Mouse (Mus musculus) neural tube, embryonic 12.5 days (tissue): ENCODE measurements around the gene Pde9a. TPM values are rescaled to one million over a fixed set of nuclear protein-coding genes. Genes with fewer than 3 reads are reported as not detected.

Experiments used
- ATAC-seq: fragments of 200-750 bp; cut with Nextera tagmentation; 2 replicates; pipeline ENCODE4 v1.8.0; 2017; ENCODE audit warnings: low read depth, mild to moderate bottlenecking, moderate TSS enrichment, moderate library complexity; ENCODE audit not compliant: low FRiP score
- H3K27ac ChIP-seq: fragments of 300-500 bp; sonication (generic); 2 replicates; pipeline ENCODE4 v1.5.1; 2016
- H3K27me3 ChIP-seq: fragments of 300-500 bp; sonication (generic); replicated peaks from 2 replicates; pipeline ENCODE4 v1.6.1; 2016; ENCODE audit warnings: mild to moderate bottlenecking
- H3K36me3 ChIP-seq: fragments of 300-500 bp; sonication (generic); 2 replicates; pipeline ENCODE4 v1.6.1; 2016; ENCODE audit warnings: mild to moderate bottlenecking
- H3K4me1 ChIP-seq: fragments of 300-500 bp; sonication (generic); 2 replicates; pipeline ENCODE4 v1.6.1; 2016
- H3K4me2 ChIP-seq: fragments of 300-500 bp; sonication (generic); replicated peaks from 2 replicates; pipeline ENCODE4 v1.6.1; 2016; ENCODE audit warnings: mild to moderate bottlenecking
- H3K4me3 ChIP-seq: fragments of 300-500 bp; sonication (generic); 2 replicates; pipeline ENCODE4 v1.5.1; 2016
- H3K9ac ChIP-seq: fragments of 300-500 bp; sonication (generic); 2 replicates; pipeline ENCODE4 v1.6.1; 2016; ENCODE audit warnings: mild to moderate bottlenecking
- H3K9me3 ChIP-seq: fragments of 300-500 bp; sonication (generic); 2 replicates; pipeline ENCODE4 v1.6.1; 2016; ENCODE audit warnings: mild to moderate bottlenecking
- WGBS: fragments of 180-500 bp; shearing (Covaris S2); methylation state at CpG from one replicate; pipeline ENCODE4 v1.1.7; 2016; 5-methylcytosine and 5-hydroxymethylcytosine counted together
- polyA plus RNA-seq: library from polyadenylated mRNA; unstranded; fragments of >200 nt; fragmentation: Nextera tagmentation; extraction: Ambion mirVana; gene quantifications from 2 replicates; pipeline ENCODE4 v1.2.1, GENCODE M21; 2016

Gene Pde9a
- polyA plus RNA-seq, 1 experiment from 2014 or later = 42.7 TPM

- 93% methylated on average over 16 of the region's 16 CpGs for WGBS
- Histone ChIP-seq H3K9ac (no peak overlapping the region), H3K27ac (no peak overlapping the region), H3K4me2 (no peak overlapping the region), H3K4me3 (no peak overlapping the region), H3K36me3 (peaks cover 36% of the 10 kb centered on the region), H3K4me1 (peaks cover 17% of the 10 kb centered on the region; the same call in 1 of the 2 replicates), H3K9me3 (no peaks in the 10 kb centered on the region), H3K27me3 (no peaks in the 10 kb centered on the region)
- no peak for ATAC-seq
Measured at GRCm38 (mm10) chr17:31420658-31421057, 34.6 kb downstream of the Pde9a start.

GRCm38 (mm10) chr17:31422381-31422780 is 36.4 kb downstream of the Pde9a start:
- ATAC-seq = no peak
- no peak overlapping the region for H3K4me2 ChIP-seq
- H3K27me3 ChIP-seq = no peaks in the 10 kb centered on the region
- peaks cover 17% of the 10 kb centered on the region; the same call in 1 of the 2 replicates for H3K4me1 ChIP-seq
- WGBS = 97% methylated on average over 1 of the region's 1 CpGs
- no peak overlapping the region for H3K4me3 ChIP-seq
- no peaks in the 10 kb centered on the region for H3K9me3 ChIP-seq
- H3K27ac ChIP-seq = no peak overlapping the region
- H3K9ac ChIP-seq = no peak overlapping the region
- peaks cover 18% of the 10 kb centered on the region for H3K36me3 ChIP-seq

GRCm38 (mm10) chr17:31423020-31423419 is 37.0 kb downstream of the Pde9a start:
- Histone ChIP-seq H3K27me3 (no peaks in the 10 kb centered on the region), H3K36me3 (peaks cover 12% of the 10 kb centered on the region), H3K27ac (no peak overlapping the region), H3K4me3 (no peak overlapping the region), H3K9me3 (no peaks in the 10 kb centered on the region), H3K9ac (no peak overlapping the region), H3K4me1 (peaks cover 17% of the 10 kb centered on the region; the same call in 1 of the 2 replicates), H3K4me2 (no peak overlapping the region)
- WGBS = 25% methylated on average over 2 of the region's 2 CpGs
- no peak for ATAC-seq

- ATAC-seq = no peak
- H3K9me3 ChIP-seq = peaks cover 4% of the 10 kb centered on the region; the same call in 1 of the 2 replicates
- no peaks in the 10 kb centered on the region for H3K27me3 ChIP-seq
- H3K4me2 ChIP-seq = no peak overlapping the region
- H3K9ac ChIP-seq = no peak overlapping the region
- H3K36me3 ChIP-seq = peaks cover 9% of the 10 kb centered on the region
- no peak overlapping the region for H3K4me3 ChIP-seq
- no peak overlapping the region for H3K27ac ChIP-seq
- WGBS = 85% methylated on average over 4 of the region's 4 CpGs
- peaks cover 17% of the 10 kb centered on the region; the same call in 1 of the 2 replicates for H3K4me1 ChIP-seq
Measured at GRCm38 (mm10) chr17:31424358-31424757, 38.3 kb downstream of the Pde9a start.

GRCm38 (mm10) chr17:31424798-31425197 is 38.8 kb downstream of the Pde9a start:
- Histone ChIP-seq H3K27me3 (no peaks in the 10 kb centered on the region), H3K36me3 (peaks cover 12% of the 10 kb centered on the region), H3K4me1 (peaks cover 16% of the 10 kb centered on the region; the same call in 1 of the 2 replicates), H3K27ac (no peak overlapping the region), H3K4me2 (no peak overlapping the region), H3K4me3 (no peak overlapping the region), H3K9me3 (peaks cover 6% of the 10 kb centered on the region; the same call in 1 of the 2 replicates), H3K9ac (no peak overlapping the region)
- no peak for ATAC-seq
- 51% methylated on average over 8 of the region's 8 CpGs for WGBS

GRCm38 (mm10) chr17:31425827-31426698 is 40.1 kb downstream of the Pde9a start:
- H3K9me3 ChIP-seq = peaks cover 6% of the 10 kb centered on the region; the same call in 1 of the 2 replicates
- no peaks in the 10 kb centered on the region for H3K27me3 ChIP-seq
- H3K9ac ChIP-seq = no peak overlapping the region
- H3K4me3 ChIP-seq = no peak overlapping the region
- no peak overlapping the region for H3K27ac ChIP-seq
- WGBS = 62% methylated on average over 13 of the region's 13 CpGs
- peaks cover 19% of the 10 kb centered on the region for H3K36me3 ChIP-seq
- H3K4me1 ChIP-seq = peaks cover 10% of the 10 kb centered on the region; the same call in 1 of the 2 replicates
- ATAC-seq = no peak
- H3K4me2 ChIP-seq = no peak overlapping the region

- H3K4me2 ChIP-seq = no peak overlapping the region
- no peak for ATAC-seq
- peaks cover 6% of the 10 kb centered on the region; the same call in 1 of the 2 replicates for H3K9me3 ChIP-seq
- peaks cover 15% of the 10 kb centered on the region for H3K36me3 ChIP-seq
- no peaks in the 10 kb centered on the region for H3K27me3 ChIP-seq
- no peak overlapping the region for H3K9ac ChIP-seq
- peaks cover 27% of the 10 kb centered on the region for H3K4me1 ChIP-seq
- no peak overlapping the region for H3K4me3 ChIP-seq
- 95% methylated on average over 2 of the region's 2 CpGs for WGBS
- no peak overlapping the region for H3K27ac ChIP-seq
Measured at GRCm38 (mm10) chr17:31429402-31429801, 43.4 kb downstream of the Pde9a start.

- Histone ChIP-seq H3K27ac (no peak overlapping the region), H3K27me3 (no peaks in the 10 kb centered on the region), H3K9ac (no peak overlapping the region), H3K36me3 (peaks cover 15% of the 10 kb centered on the region), H3K4me2 (peak overlapping the region; percentile 34), H3K4me3 (no peak overlapping the region; the same call in 1 of the 2 replicates), H3K9me3 (peaks cover 6% of the 10 kb centered on the region; the same call in 1 of the 2 replicates), H3K4me1 (peaks cover 41% of the 10 kb centered on the region)
- 5% methylated on average over 5 of the region's 5 CpGs for WGBS
- no peak for ATAC-seq
Measured at GRCm38 (mm10) chr17:31432878-31433281, 46.9 kb downstream of the Pde9a start.

GRCm38 (mm10) chr17:31433401-31433928 is 47.5 kb downstream of the Pde9a start:
- WGBS = 14% methylated on average over 13 of the region's 13 CpGs

GRCm38 (mm10) chr17:31433978-31434797 is 48.2 kb downstream of the Pde9a start:
- peaks cover 4% of the 10 kb centered on the region; the same call in 1 of the 2 replicates for H3K9me3 ChIP-seq
- no peak overlapping the region for H3K4me3 ChIP-seq
- H3K4me1 ChIP-seq = peaks cover 41% of the 10 kb centered on the region
- peaks cover 13% of the 10 kb centered on the region for H3K36me3 ChIP-seq
- no peaks in the 10 kb centered on the region for H3K27me3 ChIP-seq
- H3K27ac ChIP-seq = no peak overlapping the region
- H3K9ac ChIP-seq = peak overlapping the region; percentile 14; the same call in 1 of the 2 replicates
- ATAC-seq = no peak
- H3K4me2 ChIP-seq = peak overlapping the region; percentile 34
- WGBS = 8% methylated on average over 16 of the region's 16 CpGs

More at GRCm38 (mm10) chr17:31433401-31433928, 47.5 kb downstream of the Pde9a start:
- H3K27ac ChIP-seq = no peak overlapping the region
- H3K4me3 ChIP-seq = no peak overlapping the region
- no peaks in the 10 kb centered on the region for H3K27me3 ChIP-seq
- H3K36me3 ChIP-seq = peaks cover 15% of the 10 kb centered on the region
- H3K9me3 ChIP-seq = peaks cover 6% of the 10 kb centered on the region; the same call in 1 of the 2 replicates
- no peak; the same call in 1 of the 2 replicates for ATAC-seq
- H3K4me2 ChIP-seq = peak overlapping the region; percentile 34
- H3K9ac ChIP-seq = no peak overlapping the region
- H3K4me1 ChIP-seq = peaks cover 41% of the 10 kb centered on the region

GRCm38 (mm10) chr17:31434825-31435325 is 48.9 kb downstream of the Pde9a start:
- Histone ChIP-seq H3K36me3 (peaks cover 7% of the 10 kb centered on the region), H3K27me3 (no peaks in the 10 kb centered on the region), H3K9me3 (no peaks in the 10 kb centered on the region), H3K9ac (peak overlapping the region; percentile 14; the same call in 1 of the 2 replicates), H3K27ac (no peak overlapping the region), H3K4me3 (no peak overlapping the region), H3K4me1 (peaks cover 41% of the 10 kb centered on the region), H3K4me2 (peak overlapping the region; percentile 34)
- ATAC-seq = no peak
- 4% methylated on average over 8 of the region's 8 CpGs for WGBS
